Comparison of ENCODE assay signal across 8 mouse cellular contexts in the genomic region with DNA sequence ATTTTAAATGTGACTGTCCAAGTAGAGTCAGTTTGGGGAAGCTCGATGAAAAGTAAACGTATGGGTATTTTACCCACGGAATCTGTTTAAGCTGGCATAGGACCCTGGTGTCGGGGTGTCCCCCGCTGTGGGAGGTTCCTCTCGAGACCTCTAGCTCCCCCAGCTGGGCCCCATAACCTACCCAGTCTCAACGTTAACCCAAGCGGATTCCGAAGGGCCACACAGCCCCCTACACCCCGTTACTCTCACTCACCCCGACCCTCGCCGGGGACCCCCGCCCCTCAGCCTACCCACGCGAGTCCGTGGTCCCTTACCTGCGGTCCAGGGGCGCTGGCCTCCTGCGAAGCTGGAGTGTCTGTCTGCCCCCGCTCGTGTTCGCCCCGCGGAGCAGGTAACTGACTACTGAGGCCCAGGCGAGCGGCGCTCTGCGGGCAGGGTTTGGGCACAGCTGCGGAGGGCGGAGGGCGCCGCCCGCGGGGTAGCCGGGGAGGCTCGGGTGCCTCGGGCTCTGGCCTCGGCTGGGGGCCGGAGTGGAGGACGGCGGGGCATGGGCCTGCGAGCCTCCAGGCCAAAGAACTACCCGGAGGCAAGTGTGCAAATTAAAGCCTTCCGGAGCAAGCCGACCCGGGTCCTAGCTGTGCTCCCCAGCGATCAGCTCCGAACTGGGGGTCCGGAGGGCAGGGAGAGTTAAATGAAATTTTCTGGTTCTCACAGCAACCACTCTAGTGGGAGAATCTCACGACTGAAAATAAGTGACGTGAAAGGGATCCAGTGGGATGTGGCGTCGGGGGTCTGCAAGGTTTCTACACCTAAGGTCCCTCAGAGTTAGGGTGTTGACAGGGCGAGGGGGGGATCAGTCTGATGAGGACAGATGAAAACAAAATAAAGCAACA.
DNase-seq lines count a peak whose midpoint lies in the region; ATAC-seq and TF ChIP-seq lines count a peak whose summit lies in the region.
"Had no signal": no experiment of that assay in that cellular context is flagged by ENCODE, and none has a peak within 500 bp of the region (broad histone marks: within the 10 kb centered on the region; RNA-seq: fewer than 3 reads in every experiment).

No protein-coding gene starts in this region.

- TF ChIP-seq CTCF in thymus, adult 2 months (IDR thresholded peaks at IDR 0.05; ENCODE audit: borderline replicate concordance, control insufficient read depth, extremely low read depth, insufficient read depth, low read length, poor library complexity): no peak

- ATAC-seq in hindbrain, embryonic 12.5 days (ENCODE audit: low FRiP score): peak; percentile 39
- ATAC-seq in liver, embryonic 15.5 days (ENCODE audit: insufficient read depth): no peak

- no peak overlapping the region for H3K27ac ChIP-seq in thymus, adult 2 months (ENCODE audit: control insufficient read depth, insufficient read depth, low read length)
- H3K27ac ChIP-seq in hindbrain, embryonic 12.5 days: no peak overlapping the region
- H3K27ac ChIP-seq in liver, embryonic 15.5 days (replicated peaks): no peak overlapping the region
- H3K27ac ChIP-seq: macrophage had no signal

- no peak overlapping the region for H3K9ac ChIP-seq in hindbrain, embryonic 12.5 days
- H3K9ac ChIP-seq in liver, embryonic 15.5 days: no peak overlapping the region

- H3K9me3 ChIP-seq in hindbrain, embryonic 12.5 days (replicated peaks): no peaks in the 10 kb centered on the region
- no peaks in the 10 kb centered on the region for H3K9me3 ChIP-seq in liver, embryonic 15.5 days (replicated peaks)

- WGBS in thymus, adult 2 months: 18% methylated on average over 55 of the region's 55 CpGs
- WGBS in hindbrain, embryonic 12.5 days: 4% methylated on average over 55 of the region's 55 CpGs
- WGBS in liver, embryonic 15.5 days (ENCODE audit: insufficient replicate concordance): 9% methylated on average over 55 of the region's 55 CpGs

- H3K36me3 ChIP-seq in thymus, adult 2 months (ENCODE audit: control insufficient read depth, insufficient read depth, low read length): no peaks in the 10 kb centered on the region
- H3K36me3 ChIP-seq in hindbrain, embryonic 12.5 days: no peaks in the 10 kb centered on the region
- H3K36me3 ChIP-seq in liver, embryonic 15.5 days (replicated peaks): no peaks in the 10 kb centered on the region

- peak; percentile 38 for DNase-seq in thymus, adult 2 months
- no peak for DNase-seq in thymus, postnatal 0 days (ENCODE audit: low spot score)
- peak; percentile 32 to 34 for DNase-seq in thymus, postnatal 36 days
- no peak for DNase-seq in layer of hippocampus, postnatal 10 days (ENCODE audit: low spot score in 2 of 2)
- no peak for DNase-seq in layer of hippocampus, postnatal 25 days (ENCODE audit: extremely low spot score in 1 of 2, low spot score in 1 of 2)

- peak overlapping the region; percentile 32 for H3K4me3 ChIP-seq in thymus, adult 2 months (ENCODE audit: control insufficient read depth, insufficient read depth, low read length)
- H3K4me3 ChIP-seq in hindbrain, embryonic 12.5 days: peak overlapping the region; percentile 55
- H3K4me3 ChIP-seq in liver, embryonic 15.5 days (replicated peaks): peak overlapping the region; percentile 14; the same call in 1 of the 2 replicates

- H3K4me1 ChIP-seq in thymus, adult 2 months (replicated peaks; ENCODE audit: control insufficient read depth, insufficient read depth, low read length): peaks cover 12% of the 10 kb centered on the region
- peaks cover 22% of the 10 kb centered on the region for H3K4me1 ChIP-seq in hindbrain, embryonic 12.5 days
- peaks cover 2% of the 10 kb centered on the region; the same call in 1 of the 2 replicates for H3K4me1 ChIP-seq in liver, embryonic 15.5 days (replicated peaks)

- peak overlapping the region; percentile 99 for H3K4me2 ChIP-seq in hindbrain, embryonic 12.5 days (replicated peaks)
- peak overlapping the region; percentile 74 for H3K4me2 ChIP-seq in liver, embryonic 15.5 days

- no peak for TF ChIP-seq POLR2A in thymus, adult 2 months (IDR thresholded peaks at IDR 0.05; ENCODE audit: control insufficient read depth, extremely low read depth, insufficient read depth, low read length, poor library complexity)

- H3K27me3 ChIP-seq in thymus, adult 2 months (ENCODE audit: control insufficient read depth, insufficient read depth, low read length): peaks cover 5% of the 10 kb centered on the region
- peaks cover 47% of the 10 kb centered on the region for H3K27me3 ChIP-seq in hindbrain, embryonic 12.5 days
- H3K27me3 ChIP-seq in liver, embryonic 15.5 days: peaks cover 48% of the 10 kb centered on the region

Comparison
In these comparisons a context has a peak if more than half of its experiments do, and no peak if none do; other contexts are left out.
1. DNase-seq: peak in thymus, adult 2 months (single experiment) and thymus, postnatal 36 days (2 of 2); none in thymus, postnatal 0 days (single experiment), layer of hippocampus, postnatal 10 days (0 of 2) and layer of hippocampus, postnatal 25 days (0 of 2).
2. Peak in every context shown above with its lines, with median percentiles within 50 percentile points of each other: H3K4me3 ChIP-seq.